Mouse (Mus musculus) testis, adult 2 months (tissue): ENCODE data around the gene Ccr6. TPM values are rescaled to one million over a fixed set of nuclear protein-coding genes. Genes with fewer than 3 reads are reported as not detected.

Experiments used
- H3K27ac ChIP-seq: fragments of 200-500 bp; 2 replicates; pipeline ENCODE4 v1.5.1; 2012; ENCODE audit warnings: low read depth, low read length; ENCODE audit not compliant: control insufficient read depth, insufficient read depth
- H3K27me3 ChIP-seq: fragments of 200-500 bp; 2 replicates; pipeline ENCODE4 v1.6.1; 2012; ENCODE audit warnings: mild to moderate bottlenecking, low read length, moderate library complexity; ENCODE audit not compliant: control insufficient read depth, insufficient read depth
- H3K36me3 ChIP-seq: fragments of 200-500 bp; 2 replicates; pipeline ENCODE4 v1.6.1; 2012; ENCODE audit warnings: mild to moderate bottlenecking, low read length; ENCODE audit not compliant: control insufficient read depth, insufficient read depth
- H3K4me1 ChIP-seq: fragments of 200-500 bp; 2 replicates; pipeline ENCODE4 v1.6.1; 2012; ENCODE audit warnings: low read length; ENCODE audit not compliant: control insufficient read depth, insufficient read depth
- H3K4me3 ChIP-seq: fragments of 200-500 bp; 2 replicates; pipeline ENCODE4 v1.5.1; 2012; ENCODE audit warnings: low read depth, mild to moderate bottlenecking, low read length, moderate library complexity, mixed read lengths; ENCODE audit not compliant: control insufficient read depth
- CTCF ChIP-seq: fragments of 200-500 bp; IDR thresholded peaks from 2 replicates; pipeline ENCODE4 v1.5.1; 2012; ENCODE audit warnings: low read depth, mild to moderate bottlenecking, inconsistent platforms, low read length, moderate library complexity; ENCODE audit not compliant: control insufficient read depth, insufficient read depth, insufficient replicate concordance
- POLR2A ChIP-seq: fragments of 200-500 bp; IDR thresholded peaks from 2 replicates; pipeline ENCODE4 v1.6.1; 2012; ENCODE audit warnings: low read depth, mild to moderate bottlenecking, inconsistent platforms, low read length, moderate library complexity; ENCODE audit not compliant: control insufficient read depth
- polyA plus RNA-seq: library from polyadenylated mRNA; depleted of rRNA; stranded (reverse); fragments of >200 nt; gene quantifications from 2 replicates; pipeline ENCODE4 v1.2.3, GENCODE M21; 2012

The Ccr6 gene
- polyA plus RNA-seq, 1 experiment = 15.7 TPM

- no peaks in the 10 kb centered on the region for H3K36me3 ChIP-seq
- no peaks in the 10 kb centered on the region for H3K27me3 ChIP-seq
- no peak overlapping the region for H3K4me3 ChIP-seq
- no peaks in the 10 kb centered on the region for H3K4me1 ChIP-seq
- H3K27ac ChIP-seq = no peak overlapping the region
- no peak for TF ChIP-seq POLR2A
- no peak for TF ChIP-seq CTCF
Observed at GRCm38 (mm10) chr17:8276680-8277079, 40.8 kb downstream of the Ccr6 start.

- Histone ChIP-seq H3K36me3 (no peaks in the 10 kb centered on the region), H3K4me3 (no peak overlapping the region), H3K4me1 (no peaks in the 10 kb centered on the region), H3K27ac (no peak overlapping the region), H3K27me3 (no peaks in the 10 kb centered on the region)
- TF ChIP-seq POLR2A (no peak), CTCF (no peak)
Observed at GRCm38 (mm10) chr17:8277266-8277665, 41.4 kb downstream of the Ccr6 start.

GRCm38 (mm10) chr17:8278356-8278755, 42.5 kb downstream of the Ccr6 start:
- TF ChIP-seq CTCF (no peak), POLR2A (no peak)
- no peaks in the 10 kb centered on the region for H3K27me3 ChIP-seq

GRCm38 (mm10) chr17:8282821-8283525, 47.1 kb downstream of the Ccr6 start, which contains the start of gene Mpc1:
Gene Mpc1, plus strand, starts transcription at chr17:8282904.
- peak within 1 kb of the TSS; percentile 85 for H3K4me3 ChIP-seq
- peaks cover 9% of the 10 kb centered on the region for H3K4me1 ChIP-seq
- H3K36me3 ChIP-seq = no peaks in the 10 kb centered on the region
- peak within 1 kb of the TSS; percentile 95 for H3K27ac ChIP-seq
- H3K27me3 ChIP-seq = no peaks in the 10 kb centered on the region
- TF ChIP-seq POLR2A (peak; percentile 8; the same call in 1 of the 2 replicates), CTCF (no peak)

More at GRCm38 (mm10) chr17:8278356-8278755, 42.5 kb downstream of the Ccr6 start:
- Histone ChIP-seq H3K4me1 (no peaks in the 10 kb centered on the region; the same call in 1 of the 2 replicates), H3K36me3 (no peaks in the 10 kb centered on the region), H3K27ac (no peak overlapping the region), H3K4me3 (no peak overlapping the region)

- Histone ChIP-seq H3K27ac (peak overlapping the region; percentile 95), H3K4me1 (peaks cover 9% of the 10 kb centered on the region), H3K36me3 (no peaks in the 10 kb centered on the region), H3K27me3 (no peaks in the 10 kb centered on the region), H3K4me3 (peak overlapping the region; percentile 85)
- TF ChIP-seq CTCF = peak; percentile 18
- peak; percentile 95 for TF ChIP-seq POLR2A
Observed at GRCm38 (mm10) chr17:8283526-8284253, 47.8 kb downstream of the Ccr6 start.

GRCm38 (mm10) chr17:8284254-8284661, 48.4 kb downstream of the Ccr6 start:
- Histone ChIP-seq H3K4me1 (peaks cover 9% of the 10 kb centered on the region), H3K27ac (peak overlapping the region; percentile 65), H3K4me3 (peak overlapping the region; percentile 85), H3K36me3 (no peaks in the 10 kb centered on the region), H3K27me3 (no peaks in the 10 kb centered on the region)
- TF ChIP-seq CTCF (no peak), POLR2A (peak; percentile 13; the same call in 1 of the 2 replicates)

GRCm38 (mm10) chr17:8285056-8285455, 49.2 kb downstream of the Ccr6 start:
- Histone ChIP-seq H3K36me3 (no peaks in the 10 kb centered on the region), H3K27ac (no peak overlapping the region), H3K4me3 (no peak overlapping the region; the same call in 1 of the 2 replicates), H3K4me1 (peaks cover 9% of the 10 kb centered on the region), H3K27me3 (no peaks in the 10 kb centered on the region)
- no peak for TF ChIP-seq CTCF
- no peak for TF ChIP-seq POLR2A
